Mouse (Mus musculus) gastrocnemius, adult 18-20 months (tissue): ENCODE results near the gene Krtap20-2. TPM values are rescaled to one million over a fixed set of nuclear protein-coding genes. Genes with fewer than 3 reads are reported as not detected.
"Not testable (repeated sequence)": the region's sequence is repeated elsewhere in the genome, so short reads cannot be mapped to it uniquely, and the experiment has no call there.

Experiments
- DNase-seq: peaks from one replicate; pipeline ENCODE4 v3.0.0; 2021; ENCODE audit warnings: low spot score
- long read RNA-seq, 2 experiments: library from polyadenylated mRNA; stranded (forward); transcript quantifications; one replicate each; pipeline ENCODE4 v2.0.0; 2021
- total RNA-seq, 2 experiments: library from RNA; stranded (reverse); gene quantifications; 2 replicates each; pipeline ENCODE4 v1.2.3; 2021

The Krtap20-2 gene
- total RNA-seq, result not detected
- long read RNA-seq, experiment 1, result 0 reads
- long read RNA-seq, experiment 2, result 0 reads

DNA sequence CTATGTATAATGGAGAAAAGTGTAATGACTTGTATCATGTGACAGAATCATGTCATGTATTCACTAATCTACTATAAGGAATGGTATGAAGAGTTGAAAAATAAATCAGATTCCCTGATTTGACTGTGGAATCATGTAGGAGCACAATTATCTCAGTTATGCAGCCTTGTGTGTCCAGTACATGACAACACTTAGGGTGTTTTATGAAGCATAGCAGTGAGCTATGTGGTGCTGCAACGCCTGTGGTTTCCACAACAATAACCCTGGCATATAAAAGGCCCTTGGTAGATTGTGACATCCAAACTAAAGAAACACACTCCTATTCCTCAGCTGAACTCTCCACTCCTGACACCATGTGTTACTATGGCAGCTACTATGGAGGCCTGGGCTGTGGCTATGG is at the start of gene Krtap20-2:
Gene Krtap20-2 (plus strand): TSS at position 301 of the 400 bp plus-strand sequence.
- no peak for DNase-seq

DNA sequence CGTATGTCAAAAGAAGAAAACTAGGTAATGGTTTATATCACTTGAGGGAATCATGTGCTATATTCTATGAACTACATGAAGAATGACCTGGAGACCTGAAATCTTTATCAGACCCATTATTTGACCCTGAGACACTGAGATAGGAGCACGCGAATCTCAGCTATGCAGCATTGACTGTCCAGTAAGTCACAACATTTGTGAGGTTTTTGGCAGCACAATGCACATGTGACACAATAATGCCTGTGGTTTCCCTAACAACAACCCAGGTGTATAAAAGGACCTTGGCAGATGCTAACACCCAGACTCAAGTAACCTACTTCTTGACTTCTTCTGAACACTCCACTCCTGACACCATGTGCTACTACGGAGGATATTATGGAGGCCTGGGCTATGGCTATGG is 48.0 kb upstream of the Krtap20-2 start, which contains the start of gene Gm9789:
Gene Gm9789 (plus strand): TSS at position 301 of the 400 bp plus-strand sequence.
- DNase-seq, result no peak

DNA sequence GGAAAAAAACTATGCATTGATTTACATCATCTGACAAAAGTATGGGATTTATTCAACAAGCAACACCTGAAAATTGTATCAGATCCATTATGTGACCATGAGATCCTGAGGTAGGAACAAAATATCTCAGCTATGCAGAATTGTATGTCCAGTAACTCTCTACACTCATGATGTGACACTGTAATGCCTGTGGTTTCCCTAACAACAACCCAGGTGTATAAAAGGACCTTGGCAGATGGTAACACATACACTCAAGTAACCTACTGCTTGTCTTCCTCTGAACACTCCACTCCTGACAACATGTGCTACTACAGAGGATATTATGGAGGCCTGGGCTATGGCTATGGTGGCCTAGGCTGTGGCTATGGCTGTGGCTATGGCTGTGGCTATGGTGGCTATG is 36.5 kb upstream of the Krtap20-2 start, which contains the start of gene Gm7735:
Gene Gm7735 (plus strand): TSS at position 301 of the 400 bp plus-strand sequence.
- DNase-seq, result not testable (repeated sequence)

DNA sequence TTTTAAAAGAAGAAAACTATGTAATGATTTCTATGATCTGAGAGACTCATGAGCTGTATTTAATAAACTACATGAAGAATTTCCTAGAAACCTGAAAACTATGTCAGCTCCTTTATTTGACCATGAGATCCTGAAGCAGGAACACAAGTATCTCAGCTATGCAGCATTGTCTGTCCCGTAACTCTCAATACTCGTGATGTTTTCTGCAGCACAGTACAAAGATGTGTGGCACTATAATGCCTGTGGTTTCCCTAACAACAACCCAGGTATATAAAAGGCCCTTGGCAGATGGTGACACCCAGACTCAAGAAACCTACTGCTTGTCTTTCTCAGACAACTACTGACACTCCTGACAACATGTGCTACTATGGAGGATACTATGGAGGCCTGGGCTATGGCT is 31.2 kb upstream of the Krtap20-2 start, which contains the start of gene 1110057P08Rik:
Gene 1110057P08Rik (plus strand): TSS at position 301 of the 400 bp plus-strand sequence.
- DNase-seq, result no peak

DNA sequence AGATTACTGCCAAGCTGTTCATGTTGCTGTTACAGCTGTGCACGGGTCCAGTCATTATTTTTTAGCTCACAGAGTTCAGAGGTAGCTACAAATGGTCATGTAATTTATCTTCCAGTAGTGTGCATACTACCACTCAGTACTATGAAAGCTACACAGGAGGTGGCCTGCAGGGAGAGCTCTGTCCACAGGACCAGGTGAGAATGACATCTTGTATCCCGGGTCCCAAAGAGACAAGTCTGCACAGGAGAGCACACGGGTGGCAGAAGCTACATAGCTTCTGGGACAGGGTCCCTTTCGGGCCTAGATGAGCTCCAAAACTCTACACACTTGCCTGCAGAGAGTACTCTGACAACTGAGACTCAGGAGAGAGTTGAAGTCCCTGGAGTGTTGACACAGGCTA is 17.0 kb upstream of the Krtap20-2 start:
- DNase-seq, result no peak

Other genes with a start within 250 kb of the Krtap20-2 start
- gene Krtap16-3, start 243.0 kb upstream of the Krtap20-2 start, total RNA-seq, result not detected
- gene Krtap22-2, start 195.1 kb upstream of the Krtap20-2 start, total RNA-seq, result not detected
- not detected for gene Gm10229, start 190.6 kb upstream of the Krtap20-2 start, total RNA-seq
- gene Krtap6-1, start 174.2 kb upstream of the Krtap20-2 start, total RNA-seq, result not detected
- not detected for gene Gm10228, start 164.4 kb upstream of the Krtap20-2 start, total RNA-seq
- not detected for gene Krtap6-5, start 158.0 kb upstream of the Krtap20-2 start, total RNA-seq
- not detected for gene 1110025L11Rik, start 141.9 kb upstream of the Krtap20-2 start, total RNA-seq
- not detected for gene Krtap6-3, start 121.8 kb upstream of the Krtap20-2 start, total RNA-seq
- gene Gm6358, start 65.0 kb upstream of the Krtap20-2 start, total RNA-seq, result not detected
- gene Gm10061, start 54.8 kb upstream of the Krtap20-2 start, total RNA-seq, result not detected
- gene Gm9789, start 47.9 kb upstream of the Krtap20-2 start, total RNA-seq, result not detected
- not detected for gene Gm7735, start 36.4 kb upstream of the Krtap20-2 start, total RNA-seq
- gene 1110057P08Rik, start 31.1 kb upstream of the Krtap20-2 start, total RNA-seq, result not detected
- gene Krtap21-1, start 198.0 kb downstream of the Krtap20-2 start, total RNA-seq, result not detected
- gene Krtap6-2, start 214.2 kb downstream of the Krtap20-2 start, total RNA-seq, result not detected